Mouse (Mus musculus) T-helper 1 cell (primary cell): ENCODE results near the gene Hmgxb4.

Source experiments
- in situ Hi-C: fragments of 300-600 bp; cut with MboI, MseI; formaldehyde crosslinking; loops from one replicate; pipeline ENCODE4 v1.15.1; 2025; ENCODE audit warnings: high pct_unique_total_duplicates

The Hmgxb4 gene

DNA sequence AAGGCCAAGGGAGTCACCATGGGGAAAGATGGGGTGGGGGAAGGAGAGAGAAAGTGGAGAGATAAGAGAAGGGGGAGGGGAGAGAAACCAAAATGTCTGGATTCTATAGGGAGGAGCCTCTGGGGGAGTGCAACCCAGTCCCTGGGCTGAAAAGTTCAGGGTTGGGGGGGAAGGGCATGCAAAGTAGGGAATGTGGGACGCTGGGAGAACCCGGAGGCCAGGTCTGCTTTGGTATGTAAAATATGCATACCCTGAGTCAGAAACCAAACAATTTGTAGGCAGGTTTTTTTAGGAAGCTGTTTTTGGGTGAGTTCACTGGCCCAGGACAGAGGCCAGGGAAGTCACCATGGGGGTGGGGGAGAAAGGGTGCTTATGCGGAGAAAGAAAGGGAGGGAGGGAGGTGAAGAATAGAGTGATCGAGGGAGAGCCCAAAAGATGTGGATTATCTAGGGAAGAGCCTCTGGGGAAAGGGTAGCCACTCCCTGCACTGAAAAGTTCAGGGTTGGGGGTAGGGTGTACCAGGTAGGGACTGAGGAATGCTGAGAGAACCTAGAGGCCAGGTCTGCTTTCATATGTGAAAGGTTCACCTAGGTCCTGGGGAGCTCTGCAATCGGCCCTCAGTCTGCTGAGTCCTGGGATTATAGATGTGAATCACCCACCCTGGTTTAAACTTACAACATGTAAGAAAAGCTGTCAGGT, 25.3 kb downstream of the Hmgxb4 start:
- in situ Hi-C loops: no loop called here

DNA sequence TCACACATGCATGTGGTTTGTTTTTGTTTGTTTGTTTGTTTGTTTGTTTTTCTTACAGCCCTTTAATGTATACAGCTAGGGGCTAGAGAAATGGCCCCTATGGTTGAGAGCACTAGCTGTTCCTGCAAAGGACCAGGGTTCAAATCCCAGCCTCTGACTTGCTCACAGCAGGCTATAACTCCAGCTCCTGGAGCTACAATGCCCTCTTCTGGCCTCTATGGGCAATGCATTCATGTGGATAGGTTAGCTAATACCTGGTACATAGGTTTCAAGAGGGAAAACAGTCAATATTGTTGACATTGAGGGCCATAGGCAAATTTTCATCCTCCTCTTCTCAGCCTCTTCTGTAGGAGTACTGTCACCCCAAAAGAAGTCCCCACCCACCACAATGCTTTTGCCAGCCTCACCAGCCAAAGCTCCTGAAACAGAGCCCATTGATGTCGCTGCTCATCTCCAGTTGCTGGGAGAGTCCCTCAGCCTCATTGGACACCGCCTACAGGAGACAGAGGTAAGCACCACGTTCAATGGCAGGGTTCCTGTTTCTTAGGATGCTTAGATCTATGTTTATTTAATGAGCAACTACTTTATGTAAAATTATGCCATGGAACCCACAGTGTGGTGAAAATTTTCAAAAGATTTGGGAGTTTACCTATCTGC, 30.6 kb downstream of the Hmgxb4 start:
- in situ Hi-C loops: no loop called here

DNA sequence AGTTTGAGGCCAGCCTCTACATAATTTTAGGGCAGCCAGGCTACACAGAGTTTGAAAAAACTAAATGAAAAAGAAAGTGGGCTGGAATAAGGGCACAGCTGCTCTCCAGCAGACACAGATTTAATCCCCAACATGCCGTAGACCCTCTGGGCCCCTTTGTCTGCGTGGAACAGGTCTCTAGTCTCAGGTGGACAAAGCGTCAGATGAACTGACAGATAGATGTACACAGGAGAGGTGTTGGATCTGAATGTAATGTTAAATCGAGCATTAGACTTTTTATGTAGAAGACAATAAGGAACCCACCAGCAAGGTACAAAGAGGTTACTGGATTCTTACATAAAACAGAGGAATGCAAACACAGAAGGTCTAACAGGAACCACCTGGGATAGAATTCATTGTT, 32.7 kb downstream of the Hmgxb4 start:
- in situ Hi-C loops: no loop called here

DNA sequence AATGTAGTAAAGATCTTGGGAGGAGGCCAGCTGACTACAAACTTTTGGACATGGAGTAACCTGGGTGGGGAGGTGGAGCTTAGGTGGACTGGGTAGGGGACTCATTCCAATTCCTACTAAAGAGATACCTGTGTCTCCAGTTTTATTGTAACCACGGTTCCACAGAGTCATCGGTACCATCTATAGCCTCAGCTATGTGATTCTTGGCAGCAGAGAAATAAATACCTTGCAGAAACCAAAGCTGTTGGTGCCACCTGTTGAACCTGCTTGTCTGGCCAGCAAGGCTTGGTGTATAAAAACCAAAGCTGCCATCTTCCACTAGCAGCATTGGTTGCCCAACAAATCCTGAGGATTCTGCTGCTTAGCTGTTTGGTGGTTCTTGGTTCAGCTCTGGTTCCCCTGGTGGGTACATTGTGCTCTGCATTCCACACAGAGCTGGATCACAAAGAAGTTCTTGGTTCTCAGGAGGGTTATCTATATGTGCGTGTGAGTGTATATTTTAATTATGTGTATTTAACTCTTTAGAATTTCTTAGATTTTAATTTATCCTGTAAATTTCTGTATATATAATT, 37.4 kb downstream of the Hmgxb4 start:
- in situ Hi-C loops: no loop called here

DNA sequence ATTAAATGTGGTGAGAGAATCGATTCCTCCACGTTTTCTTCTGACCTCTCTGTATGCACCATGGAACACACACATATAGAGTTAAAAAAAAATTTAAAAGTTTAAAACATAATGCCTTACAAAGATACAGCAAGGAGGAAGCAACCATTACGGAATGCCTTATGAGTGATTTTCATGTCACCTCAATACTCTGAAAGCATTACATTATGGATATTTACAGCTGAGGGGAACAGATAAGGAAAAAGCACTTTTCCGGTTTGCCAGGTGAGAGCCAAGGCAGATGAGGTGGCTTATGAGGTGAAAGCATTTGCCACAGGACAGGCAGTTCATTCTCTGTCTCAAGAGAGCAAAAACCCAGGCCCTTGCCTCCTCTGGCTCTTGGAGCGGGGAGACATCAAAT, 39.8 kb downstream of the Hmgxb4 start:
- in situ Hi-C loops: no loop called here

DNA sequence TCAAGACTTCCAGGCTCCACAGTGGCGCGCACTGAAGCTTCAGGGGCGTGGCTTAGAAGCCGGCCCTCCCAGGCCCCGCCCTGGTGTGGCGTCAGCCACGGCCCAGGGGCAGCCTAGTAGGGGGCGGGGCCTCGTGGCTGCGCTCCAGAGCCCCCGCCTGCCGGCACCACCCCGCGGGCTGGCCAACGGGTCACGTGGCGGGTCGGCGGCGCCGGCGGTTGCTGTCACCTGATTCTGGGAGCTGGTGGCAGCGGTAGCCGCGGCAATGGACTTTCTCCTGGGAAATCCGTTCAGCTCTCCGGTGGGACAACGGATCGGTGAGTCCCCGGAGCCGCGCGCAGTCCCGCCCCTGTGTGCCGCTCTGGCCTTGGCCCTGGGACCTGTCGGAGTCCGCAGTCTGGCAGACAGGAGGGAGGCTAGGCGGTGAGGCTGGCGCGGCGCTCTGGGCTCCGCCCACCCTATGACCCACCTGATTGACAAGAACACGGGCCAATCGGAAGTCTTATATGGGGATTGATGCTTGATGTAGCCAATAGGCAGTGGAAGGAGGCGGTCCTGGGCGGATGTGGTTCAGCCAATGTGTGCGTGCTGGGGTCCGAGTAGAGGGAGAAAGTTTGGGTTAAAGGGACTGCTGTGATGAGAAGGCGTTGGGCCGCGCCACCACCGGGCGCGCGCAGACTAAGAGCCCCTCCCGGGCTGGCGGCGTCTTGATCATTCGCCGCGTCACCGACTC, 40.5 kb downstream of the Hmgxb4 start, which contains the start of gene Tom1:
TSS of gene Tom1 (plus strand) at position 195 of the 733 bp plus-strand sequence.
- in situ Hi-C loops: no loop called here

DNA sequence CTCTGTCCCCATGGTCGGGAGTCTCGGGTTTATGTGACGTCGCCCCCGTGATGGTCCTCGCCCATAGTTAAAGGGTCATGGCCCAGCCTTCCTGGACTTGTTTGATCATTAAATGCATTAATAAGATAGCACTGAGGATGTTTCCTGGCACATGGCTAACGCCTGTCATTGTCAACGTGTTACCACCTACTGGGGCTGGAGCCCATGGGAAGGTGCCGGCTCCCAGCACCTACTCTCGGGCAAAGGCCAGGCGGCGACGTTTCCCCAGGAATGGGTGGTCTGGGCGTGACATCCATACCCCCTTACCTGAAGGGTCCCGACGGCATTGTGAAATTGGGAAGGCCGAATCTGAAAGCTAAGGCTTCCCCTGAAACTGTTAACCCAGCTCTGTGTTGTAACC, 41.1 kb downstream of the Hmgxb4 start:
- in situ Hi-C loops: no loop called here

DNA sequence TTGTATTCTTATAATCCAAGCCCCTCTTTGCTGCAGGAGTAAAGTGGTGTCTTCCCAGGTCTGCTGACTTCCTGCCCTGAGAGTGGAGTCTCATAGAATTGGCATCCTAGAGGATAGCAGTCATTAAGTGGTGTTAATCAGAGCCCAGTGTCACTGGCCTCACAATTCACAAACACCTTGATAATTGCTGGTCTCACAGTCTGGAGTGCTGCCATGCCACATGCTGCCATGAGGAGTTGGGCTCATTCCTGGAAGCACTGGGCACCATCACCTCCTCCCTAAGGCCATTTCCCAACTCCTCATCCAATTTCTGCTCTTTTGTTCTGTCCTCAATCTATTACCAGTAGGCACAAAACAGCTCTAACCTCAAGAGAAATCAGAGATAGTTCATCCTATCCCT, 42.5 kb downstream of the Hmgxb4 start:
- in situ Hi-C loops: no loop called here

DNA sequence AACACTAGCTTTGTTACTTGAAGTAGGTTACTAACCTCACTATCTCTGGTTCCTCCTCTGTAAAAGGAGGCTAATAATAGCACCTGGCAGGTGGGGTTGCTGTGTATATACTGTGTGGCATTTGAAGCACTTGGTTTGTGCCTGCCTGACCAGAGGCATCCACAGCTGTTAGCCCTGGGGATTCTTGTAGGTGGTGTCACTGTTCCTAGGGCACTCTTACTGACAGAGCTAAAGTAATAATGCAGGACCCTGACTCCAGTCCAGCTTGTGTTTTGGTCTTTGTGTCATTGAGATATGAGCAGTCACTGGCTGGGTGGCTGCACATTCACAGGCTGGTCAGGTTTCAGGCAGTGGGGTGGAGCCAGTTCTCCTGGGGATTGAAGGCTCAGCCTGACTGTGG, 45.3 kb downstream of the Hmgxb4 start:
- in situ Hi-C loops: no loop called here

DNA sequence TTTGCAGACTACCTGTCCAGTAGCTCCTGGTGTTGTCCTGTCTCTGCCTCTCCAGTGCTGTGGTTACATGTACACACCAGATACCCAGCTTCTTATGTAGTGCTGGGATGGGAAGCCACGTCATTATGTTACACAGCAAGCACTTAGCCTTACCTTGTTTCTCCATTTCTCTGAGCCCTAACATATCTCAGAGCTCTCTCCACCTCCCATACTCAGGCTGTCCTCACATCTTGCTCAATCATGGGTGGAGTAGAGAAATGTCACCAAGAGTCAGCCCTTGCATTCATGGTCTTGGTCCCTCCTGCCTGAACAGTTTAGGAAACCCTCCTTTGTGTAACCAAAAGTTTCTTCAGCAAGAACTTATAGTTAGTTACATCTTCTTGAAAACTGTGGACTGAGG, 46.6 kb downstream of the Hmgxb4 start:
- in situ Hi-C loops: no loop called here

DNA sequence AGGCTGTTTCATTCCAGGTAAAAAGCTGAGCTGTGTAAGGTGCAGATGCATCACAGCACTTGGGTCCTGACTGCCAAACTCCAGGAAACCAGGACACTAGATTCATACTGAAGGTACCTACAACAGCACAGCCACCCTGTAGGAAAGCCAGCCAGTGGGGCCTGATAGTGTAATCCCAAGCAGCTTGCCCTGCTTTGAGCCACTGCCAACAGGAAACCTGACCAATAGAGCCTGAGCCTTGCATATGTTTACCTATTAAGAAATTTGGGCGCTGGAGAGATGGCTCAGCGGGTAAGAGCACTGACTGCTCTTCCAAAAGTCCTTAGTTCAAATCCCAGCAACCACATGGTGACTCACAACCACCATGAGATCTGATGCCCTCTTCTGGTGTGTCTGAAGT, 49.0 kb downstream of the Hmgxb4 start:
- in situ Hi-C loops: no loop called here

DNA sequence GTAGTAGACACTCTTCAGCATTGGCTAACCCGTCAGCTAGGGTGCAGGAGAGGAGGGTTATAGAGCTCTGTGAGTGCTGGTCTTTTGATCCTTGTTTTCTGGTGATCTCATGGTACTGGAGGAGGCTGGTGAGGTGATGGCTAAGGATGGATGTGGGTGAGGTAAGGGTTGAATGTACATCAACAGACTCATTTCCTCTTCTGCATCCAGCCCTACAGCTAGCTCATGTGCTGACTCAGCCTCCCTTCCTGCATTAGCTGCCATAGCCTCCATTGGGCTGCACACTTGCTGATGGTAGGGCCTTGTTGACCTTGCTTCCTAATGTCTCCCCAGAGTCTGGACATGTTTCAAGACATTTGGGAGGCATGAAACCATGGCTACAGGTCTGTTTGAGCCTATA, 49.8 kb downstream of the Hmgxb4 start:
- in situ Hi-C loops: no loop called here

DNA sequence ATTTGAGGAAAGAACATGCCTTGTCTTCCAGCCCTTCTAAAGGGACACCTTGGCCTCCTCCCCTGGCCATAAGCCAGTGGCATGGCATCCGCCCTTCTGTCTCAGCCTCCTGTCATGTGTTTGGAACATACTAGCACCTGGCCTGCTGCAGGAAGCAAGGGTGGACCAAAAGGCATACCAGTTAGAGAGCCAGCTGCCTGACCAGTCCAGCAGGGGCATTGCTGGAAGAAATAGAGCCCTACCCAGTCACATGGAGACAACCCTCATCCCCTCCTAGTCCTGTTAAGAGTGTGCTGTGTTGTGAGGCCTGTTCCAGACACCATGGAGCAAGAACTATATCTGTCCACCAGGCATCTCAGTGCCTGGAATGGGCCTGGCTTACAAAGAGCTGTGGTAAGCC, 53.1 kb downstream of the Hmgxb4 start:
- in situ Hi-C loops: no loop called here

DNA sequence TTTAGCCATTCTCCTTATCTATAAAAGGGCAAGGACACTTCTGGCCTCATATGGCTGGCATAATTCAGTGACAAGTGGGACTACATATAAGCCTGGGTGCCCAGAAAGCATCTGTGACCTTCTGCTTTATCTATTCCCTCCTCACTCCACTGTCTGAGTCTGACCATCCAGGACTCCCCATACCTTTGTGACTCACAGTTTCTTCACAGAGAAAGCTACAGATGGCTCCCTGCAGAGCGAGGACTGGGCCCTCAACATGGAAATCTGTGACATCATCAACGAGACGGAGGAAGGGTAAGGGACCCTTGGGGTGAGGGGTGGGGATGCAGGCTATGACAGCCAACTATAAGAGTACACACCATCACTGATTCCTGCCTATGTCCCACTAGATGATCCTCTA, 54.6 kb downstream of the Hmgxb4 start:
- in situ Hi-C loops: no loop called here

DNA sequence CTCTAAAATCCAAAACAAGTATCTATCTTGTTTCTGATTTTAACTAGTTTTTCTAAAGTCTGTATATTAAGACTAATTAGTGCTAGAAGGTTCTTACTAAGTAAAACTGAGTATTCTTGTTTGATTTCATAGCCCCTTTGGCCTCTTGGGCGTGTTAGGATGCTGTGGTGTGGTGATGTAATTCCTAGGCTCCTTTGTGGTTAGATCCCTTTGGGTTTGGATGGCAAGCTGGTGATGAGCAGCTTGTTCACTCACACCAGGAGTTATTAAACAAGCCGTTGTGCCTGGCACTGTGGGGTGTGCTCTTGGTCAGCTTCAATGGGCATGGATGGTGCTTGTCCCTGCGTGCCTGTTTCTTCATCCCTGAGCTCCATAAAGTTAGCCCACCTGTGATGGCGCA, 60.2 kb downstream of the Hmgxb4 start:
- in situ Hi-C loops: loop anchor here (10.0 kb wide), 1 partner anchor 1119 kb away; no protein-coding TSS in a partner anchor

DNA sequence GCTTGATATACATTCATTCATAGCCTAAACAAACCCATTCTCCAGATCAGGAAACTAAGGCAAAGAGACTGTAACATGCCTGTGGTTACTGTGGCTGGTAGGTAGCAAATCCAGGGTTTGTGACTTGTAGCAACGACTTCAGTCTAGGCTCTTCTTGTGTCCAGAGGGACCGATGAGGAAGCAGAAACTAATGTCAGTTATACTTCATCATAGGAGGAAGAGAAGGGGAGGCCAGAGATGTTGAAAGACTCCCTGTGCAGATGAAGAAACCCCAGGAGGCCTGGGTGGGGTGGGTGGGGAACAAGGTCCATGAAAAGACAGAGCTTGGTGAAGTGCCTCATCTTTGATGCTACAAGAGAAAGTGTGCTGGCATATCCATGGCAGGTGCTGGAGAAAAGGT, 62.5 kb downstream of the Hmgxb4 start:
- in situ Hi-C loops: loop anchor here (10.0 kb wide), 1 partner anchor 1121 kb away; no protein-coding TSS in a partner anchor

DNA sequence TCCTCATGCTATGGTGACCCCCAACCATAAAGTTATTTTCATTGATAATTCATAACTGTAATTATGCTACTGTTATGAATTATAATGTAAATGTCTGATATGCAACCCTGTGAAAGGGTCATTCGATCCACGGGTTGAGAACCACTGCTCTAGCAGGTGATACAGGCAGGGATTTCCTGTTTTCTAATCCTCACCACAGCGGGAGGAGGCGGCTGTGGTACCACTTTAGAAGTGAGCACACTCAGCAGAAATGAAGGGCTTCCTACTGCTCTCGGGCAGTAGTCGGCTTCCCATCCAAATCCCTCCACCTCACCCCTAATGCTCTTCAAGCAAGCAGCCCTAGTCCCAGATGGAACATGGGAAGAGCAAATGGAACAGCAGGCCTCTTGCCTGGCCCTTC, 66.9 kb downstream of the Hmgxb4 start:
- in situ Hi-C loops: no loop called here

DNA sequence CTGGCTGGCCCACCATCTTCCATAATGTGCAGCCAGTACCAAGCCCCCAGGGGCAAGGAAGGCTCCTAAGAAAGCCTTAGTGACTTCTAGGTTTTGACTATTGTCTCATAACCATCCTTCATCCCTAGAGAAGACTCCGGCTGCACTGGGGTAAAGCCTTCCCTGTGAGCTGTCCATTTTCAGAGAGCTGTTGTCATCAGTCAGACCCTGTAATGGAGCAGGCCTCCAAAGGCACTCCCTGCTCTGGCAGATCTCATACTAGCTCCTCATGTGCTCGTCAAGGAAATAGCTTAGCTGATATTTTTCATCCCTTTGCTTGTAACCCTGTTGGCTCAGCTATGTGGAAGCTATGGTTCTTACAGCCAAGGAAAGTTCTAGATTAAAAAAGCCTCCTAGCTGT, 67.7 kb downstream of the Hmgxb4 start:
- in situ Hi-C loops: no loop called here

DNA sequence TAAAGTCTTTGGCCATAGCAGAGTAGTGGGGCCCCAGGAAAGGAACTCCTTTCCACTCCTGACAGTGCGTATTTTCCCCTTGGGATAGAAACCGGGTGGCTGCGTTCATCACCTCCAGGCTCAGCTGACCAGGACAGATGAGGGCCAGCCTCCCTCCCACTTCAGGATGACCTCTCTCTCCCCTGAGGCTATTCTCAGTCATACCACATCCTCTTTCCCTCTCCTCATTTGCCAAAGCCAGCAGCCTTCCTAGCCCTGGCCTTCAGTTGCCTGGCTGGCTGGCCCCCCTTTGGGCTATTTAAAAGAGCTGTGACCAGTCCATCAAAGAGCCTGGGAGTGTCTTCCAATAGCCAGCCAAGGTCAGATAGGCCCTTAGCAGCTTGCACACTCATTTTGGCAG, 70.1 kb downstream of the Hmgxb4 start:
- in situ Hi-C loops: no loop called here

DNA sequence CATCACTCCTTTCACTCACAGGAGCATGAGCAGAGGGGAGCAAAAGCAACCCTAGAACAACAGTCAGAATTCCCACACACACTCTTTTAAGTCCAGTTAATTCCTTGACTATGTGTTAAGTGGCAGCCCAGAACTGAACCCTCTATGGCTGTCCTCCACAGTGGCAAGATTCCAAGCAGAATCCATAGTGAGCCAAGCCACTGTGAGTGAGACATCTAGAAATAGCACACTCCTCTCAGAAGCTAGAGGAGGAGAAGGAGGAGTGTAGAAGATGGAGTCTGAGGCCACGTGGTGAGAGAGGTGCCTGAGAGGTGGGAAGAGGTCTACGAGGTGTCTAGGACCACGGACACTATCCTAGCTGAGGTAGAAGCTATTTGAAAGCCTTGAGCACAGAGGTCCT, 71.6 kb downstream of the Hmgxb4 start:
- in situ Hi-C loops: no loop called here

DNA sequence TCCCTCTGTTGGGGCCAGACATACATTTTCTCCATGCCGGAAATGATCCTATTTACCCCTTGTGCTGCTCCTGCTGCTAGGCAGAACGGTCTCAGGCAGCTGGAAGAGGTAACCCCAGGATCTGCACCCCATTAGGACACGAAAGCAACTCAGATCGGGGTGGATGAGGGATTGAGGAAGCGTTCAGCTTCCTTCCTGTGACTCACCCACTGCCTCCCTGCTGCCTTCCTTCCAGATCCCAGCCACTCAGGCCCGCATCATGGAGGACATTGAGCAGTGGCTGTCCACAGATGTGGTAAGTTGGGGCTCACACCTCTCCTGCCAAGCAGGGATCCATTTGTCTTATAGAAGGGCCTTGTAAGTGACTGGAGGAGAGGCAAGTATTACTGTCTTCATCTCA, 74.1 kb downstream of the Hmgxb4 start:
- in situ Hi-C loops: no loop called here

DNA sequence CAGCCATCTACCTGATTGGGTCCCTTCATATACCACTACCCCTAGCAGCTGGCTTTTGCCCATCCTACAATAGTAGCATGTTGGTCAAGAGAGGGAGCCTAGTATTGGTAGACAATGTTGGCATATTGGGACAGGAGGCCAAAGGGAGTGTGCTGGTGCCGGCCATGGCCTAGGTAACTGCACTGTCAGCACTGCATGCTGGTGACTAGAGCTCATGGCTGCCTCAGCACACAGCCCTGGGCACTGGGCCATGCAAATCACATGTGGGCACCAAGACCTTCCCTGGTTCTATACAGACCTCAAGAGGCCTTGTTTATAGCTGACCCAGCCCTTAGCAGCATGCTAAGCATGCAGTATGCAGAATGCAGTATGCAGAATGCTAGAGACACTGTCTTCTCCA, 77.1 kb downstream of the Hmgxb4 start:
- in situ Hi-C loops: loop anchor here (5.0 kb wide), 2 partner anchors 42 to 147 kb away; no protein-coding TSS in a partner anchor
